Mouse (Mus musculus): ENCODE data around the gene Rmdn3. TPM values are rescaled to one million over a fixed set of nuclear protein-coding genes. Genes with fewer than 3 reads are reported as not detected.

Gene Rmdn3
- polyA plus RNA-seq, 1 experiment: 124 TPM

Other genes starting within 250 kb of the Rmdn3 start
- gene Chst14, start 230.5 kb downstream of the Rmdn3 start, polyA plus RNA-seq (2012; ENCODE audit: insufficient read depth, insufficient read length, missing spikeins): 4.2 and 4.7 TPM in 2 replicates
- gene Ccdc32, start 127.6 kb downstream of the Rmdn3 start, polyA plus RNA-seq (2012; ENCODE audit: insufficient read depth, insufficient read length, missing spikeins): 13.3 and 19.1 TPM in 2 replicates
- gene Rpusd2, start 122.2 kb downstream of the Rmdn3 start, polyA plus RNA-seq (2012; ENCODE audit: insufficient read depth, insufficient read length, missing spikeins): 1.4 and 2.3 TPM in 2 replicates
- gene Knl1, start 109.9 kb downstream of the Rmdn3 start, polyA plus RNA-seq (2012; ENCODE audit: insufficient read depth, insufficient read length, missing spikeins): not detected in 2 replicates
- gene Rad51, start 44.2 kb downstream of the Rmdn3 start, polyA plus RNA-seq (2012; ENCODE audit: insufficient read depth, insufficient read length, missing spikeins): 0.83 TPM in 1 of 2 replicates, not detected in the other
- gene Gchfr, start 10.7 kb upstream of the Rmdn3 start, polyA plus RNA-seq (2012; ENCODE audit: insufficient read depth, insufficient read length, missing spikeins): 1.7 and 2.4 TPM in 2 replicates
- not detected in 2 replicates for gene Gm14137, start 17.5 kb upstream of the Rmdn3 start, polyA plus RNA-seq (2012; ENCODE audit: insufficient read depth, insufficient read length, missing spikeins)
- gene Zfyve19, start 51.6 kb upstream of the Rmdn3 start, polyA plus RNA-seq (2012; ENCODE audit: insufficient read depth, insufficient read length, missing spikeins): 16.2 and 21.0 TPM in 2 replicates
- 7.8 and 8.8 TPM in 2 replicates for gene Dnajc17, start 51.8 kb upstream of the Rmdn3 start, polyA plus RNA-seq (2012; ENCODE audit: insufficient read depth, insufficient read length, missing spikeins)
- not detected in 2 replicates for gene Ppp1r14d, start 72.9 kb upstream of the Rmdn3 start, polyA plus RNA-seq (2012; ENCODE audit: insufficient read depth, insufficient read length, missing spikeins)
- gene Spint1, start 80.3 kb upstream of the Rmdn3 start, polyA plus RNA-seq (2012; ENCODE audit: insufficient read depth, insufficient read length, missing spikeins): not detected in 2 replicates
- gene Rhov, start 114.2 kb upstream of the Rmdn3 start, polyA plus RNA-seq (2012; ENCODE audit: insufficient read depth, insufficient read length, missing spikeins): not detected in 2 replicates
- gene Vps18, start 131.7 kb upstream of the Rmdn3 start, polyA plus RNA-seq (2012; ENCODE audit: insufficient read depth, insufficient read length, missing spikeins): 3.6 and 4.8 TPM in 2 replicates
- 3.2 and 5.8 TPM in 2 replicates for gene Dll4, start 168.8 kb upstream of the Rmdn3 start, polyA plus RNA-seq (2012; ENCODE audit: insufficient read depth, insufficient read length, missing spikeins)
- gene Chac1, start 194.2 kb upstream of the Rmdn3 start, polyA plus RNA-seq (2012; ENCODE audit: insufficient read depth, insufficient read length, missing spikeins): 2.1 and 2.3 TPM in 2 replicates